Mouse (Mus musculus): Measurements from ENCODE around the gene Iqub. TPM values are rescaled to one million over a fixed set of nuclear protein-coding genes. Genes with fewer than 3 reads are reported as not detected.
A peak's percentile ranks its signal among the peaks of the same experiment; 100 is the strongest.

Iqub gene
- 1 to 10 TPM; 2.2 to 2.4 TPM for total RNA-seq (2021)
- long read RNA-seq = 0 reads

DNA sequence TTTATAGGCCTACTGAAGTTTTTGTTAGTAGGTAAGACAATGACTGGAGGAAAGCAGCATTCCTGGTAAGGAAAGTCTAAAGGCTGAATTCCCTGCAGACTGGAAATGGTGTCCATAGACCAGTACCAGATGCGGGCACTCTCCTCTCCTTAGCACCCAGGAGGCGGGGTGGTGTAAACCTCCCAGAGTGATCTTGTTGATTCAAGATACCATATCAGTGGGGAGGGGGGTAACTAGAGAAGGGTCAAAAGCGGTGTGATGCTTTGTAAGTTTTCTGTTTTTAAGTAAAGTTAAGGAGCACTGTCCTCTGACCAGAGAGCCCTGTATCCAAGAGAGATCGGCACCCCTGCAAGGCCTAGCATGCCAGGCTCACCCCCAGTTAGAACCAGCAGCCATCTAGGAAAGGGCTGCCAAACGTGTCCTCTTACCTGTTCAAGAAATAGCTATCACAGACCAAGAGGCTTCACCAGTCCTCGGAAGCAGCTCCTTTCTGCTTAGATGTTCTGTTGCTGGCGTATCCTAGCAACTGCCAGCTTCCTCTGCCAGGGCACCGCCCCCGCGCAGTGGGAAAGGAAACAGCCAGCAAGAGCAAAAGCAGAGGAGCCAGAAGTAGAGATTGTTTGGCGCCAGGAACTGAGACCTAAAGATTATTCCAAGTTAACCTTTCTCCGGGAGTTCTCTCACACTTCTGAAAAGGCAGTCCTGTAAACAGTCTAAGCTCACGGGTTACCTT is at the start of gene Iqub:
Gene Iqub, minus strand, starts transcription at position 516 of the 733 bp plus-strand sequence.
- peak; percentile 81 to 90 for DNase-seq (ENCODE audit: low spot score in 2 of 2)

DNA sequence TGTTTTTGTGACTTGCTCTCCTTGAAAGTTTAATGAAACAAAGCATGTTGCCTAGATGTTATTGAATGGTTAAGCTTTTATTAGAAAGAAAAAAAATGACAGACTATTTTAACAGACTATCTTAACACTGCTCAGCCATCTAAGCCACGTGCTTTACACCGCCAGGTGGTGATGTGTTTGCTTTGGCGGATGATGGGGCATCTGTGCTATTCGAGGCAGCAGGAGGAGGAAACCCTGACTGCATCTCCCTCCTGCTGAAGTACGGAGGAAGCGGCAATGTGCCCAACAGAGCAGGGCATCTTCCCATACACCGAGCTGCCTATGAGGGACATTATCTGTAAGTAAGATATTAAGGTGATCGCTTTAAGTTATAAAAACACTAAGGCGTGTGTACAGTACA is 49.2 kb upstream of the Iqub start:
- peak; percentile 55 to 60 for DNase-seq (ENCODE audit: low spot score in 2 of 2)

DNA sequence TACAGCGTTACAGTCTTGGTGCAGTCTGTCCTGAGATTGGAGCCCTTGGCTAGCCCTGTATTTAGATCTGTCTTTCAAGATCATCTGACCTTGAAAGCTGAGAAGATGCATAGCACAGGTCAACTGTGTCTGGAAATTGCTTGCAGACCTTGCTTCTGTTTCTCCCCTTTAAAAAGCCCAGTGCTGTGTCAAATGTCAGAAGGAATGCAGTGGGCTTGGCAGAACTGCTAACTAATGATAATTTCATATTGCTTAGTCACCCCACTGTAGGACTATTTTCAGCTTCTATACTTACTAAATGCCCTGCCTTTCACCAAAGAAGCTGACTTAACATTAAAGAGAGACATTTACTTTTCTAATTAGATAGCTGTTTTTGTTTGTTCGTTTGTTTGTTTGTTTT is 40.6 kb upstream of the Iqub start:
- no peak for DNase-seq (ENCODE audit: low spot score in 2 of 2)

DNA sequence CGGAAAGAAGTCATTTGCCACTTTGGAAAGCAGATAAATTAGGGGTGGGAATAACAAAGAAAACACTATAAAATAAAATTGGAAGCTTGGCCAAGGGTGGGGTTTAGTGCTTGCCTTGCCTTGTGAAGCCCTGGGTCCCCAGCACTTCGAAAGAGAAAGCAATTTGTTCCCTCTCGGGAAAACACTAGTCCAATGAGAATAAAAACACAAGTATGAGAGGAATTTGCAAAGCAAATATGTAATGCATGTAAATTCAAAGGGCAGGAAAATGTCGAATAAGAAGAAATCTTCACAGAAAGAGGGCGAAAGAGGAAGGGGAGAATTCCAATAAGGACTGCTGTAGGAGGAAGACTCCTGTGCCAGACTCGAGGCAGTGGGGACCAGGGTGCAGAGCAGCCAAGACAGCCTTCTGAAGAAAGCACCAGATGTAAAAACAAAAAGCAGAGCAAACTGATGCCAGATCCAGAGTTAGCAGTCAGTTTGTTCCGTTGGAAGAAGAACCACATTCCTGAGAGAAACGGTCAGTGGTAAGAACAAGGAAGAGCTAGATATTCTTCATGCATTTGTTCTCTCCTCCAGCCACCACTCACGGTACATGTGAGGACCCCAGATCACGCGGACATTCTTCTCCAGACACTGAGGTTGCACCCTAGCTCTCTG is 39.7 kb upstream of the Iqub start:
- no peak for DNase-seq (ENCODE audit: low spot score in 2 of 2)

DNA sequence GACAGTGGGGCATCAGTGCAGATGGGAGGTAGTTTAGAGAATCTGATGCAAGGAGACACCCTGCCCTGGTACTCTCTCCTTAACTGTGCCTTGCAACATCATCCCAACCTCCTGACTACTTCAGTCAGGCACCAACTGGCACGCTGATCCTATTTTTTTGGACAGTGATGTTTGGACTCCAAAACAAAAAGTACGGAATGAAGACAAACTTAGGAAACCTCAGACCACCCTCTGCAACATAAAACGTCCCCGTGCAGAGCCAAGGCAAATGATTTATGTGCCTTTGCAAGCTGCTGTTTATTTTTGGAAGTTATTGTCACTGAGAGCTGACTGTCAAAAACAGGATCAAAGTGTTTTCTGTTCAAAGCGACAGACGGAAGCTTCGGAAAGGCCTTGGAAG is 37.2 kb upstream of the Iqub start:
- DNase-seq (ENCODE audit: low spot score in 2 of 2) = peak in 1 of 2 experiments; percentile 56

DNA sequence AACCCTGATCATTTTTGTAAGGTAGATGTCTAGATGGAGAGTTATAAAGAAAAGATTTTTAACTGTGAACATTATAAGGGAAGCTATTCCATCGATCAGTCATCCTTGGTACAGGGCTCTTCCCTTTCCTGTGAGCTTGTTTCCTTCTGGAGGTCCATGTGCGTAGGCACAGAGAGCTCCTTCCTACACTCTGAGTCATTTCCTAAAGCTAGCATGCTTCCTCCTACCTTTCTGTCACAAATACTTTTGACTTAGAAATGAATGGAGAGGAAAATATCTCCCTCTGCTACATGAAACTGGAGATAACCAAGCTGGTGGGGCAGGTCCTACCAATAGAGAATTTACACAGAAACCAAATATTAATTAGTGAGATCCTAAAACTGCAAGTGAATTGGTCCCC is 34.9 kb upstream of the Iqub start:
- DNase-seq (ENCODE audit: low spot score in 2 of 2) = no peak

DNA sequence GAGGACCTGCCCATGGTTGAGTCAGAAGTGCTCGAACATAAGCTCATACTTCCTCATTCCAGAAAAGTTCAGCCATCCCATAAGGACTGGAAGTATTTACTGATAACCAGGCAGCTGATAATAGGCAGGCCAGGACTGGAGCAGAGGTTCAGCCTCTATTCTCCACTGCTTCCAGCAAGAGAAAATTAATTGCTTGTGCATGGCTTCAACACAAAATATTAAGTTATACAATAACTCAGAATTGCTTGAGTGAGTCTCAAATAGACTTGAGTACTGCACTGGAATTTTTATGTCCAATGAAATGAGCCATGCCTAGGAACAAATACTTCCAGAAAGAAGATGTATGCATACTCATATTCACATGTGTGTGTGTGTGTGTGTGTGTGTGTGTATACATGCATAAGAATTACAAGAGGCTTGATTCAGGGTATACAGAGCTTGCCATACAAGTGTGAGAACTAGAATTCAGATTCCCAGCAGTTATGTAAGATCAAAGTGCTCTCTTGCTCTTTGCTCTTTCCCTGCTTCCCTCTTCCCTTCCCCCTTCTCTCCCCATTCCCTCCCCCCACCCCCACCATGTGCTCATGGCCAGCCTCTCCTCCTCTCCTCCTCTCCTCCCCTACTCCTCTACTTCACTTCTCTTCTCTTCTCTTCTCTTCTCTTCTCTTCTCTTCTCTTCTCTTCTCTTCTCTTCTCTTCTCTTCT is 32.0 kb upstream of the Iqub start:
- no peak for DNase-seq (ENCODE audit: low spot score in 2 of 2)

DNA sequence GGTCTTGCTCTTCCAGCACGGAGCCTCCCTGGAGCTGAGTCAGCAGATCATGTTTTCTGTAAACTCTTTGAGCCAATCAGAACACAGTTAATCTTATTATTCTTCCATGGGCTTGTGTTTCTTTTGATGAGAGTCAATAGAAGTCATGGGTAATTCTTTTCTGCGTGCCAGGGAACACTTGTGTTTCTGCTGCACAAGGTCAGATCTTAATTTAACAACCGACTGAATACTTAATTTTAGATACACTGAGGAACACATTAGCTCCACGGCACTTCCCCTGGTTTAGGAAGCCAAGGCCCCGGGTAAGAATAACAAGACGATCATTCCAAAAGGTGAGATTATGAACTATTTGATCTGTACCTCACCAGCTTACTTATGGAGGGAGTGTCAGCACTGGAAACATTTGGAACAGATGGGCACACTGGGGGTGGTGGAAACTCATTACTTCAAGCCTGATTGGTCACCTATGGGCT is 28.3 kb upstream of the Iqub start:
- no peak for DNase-seq (ENCODE audit: low spot score in 2 of 2)

DNA sequence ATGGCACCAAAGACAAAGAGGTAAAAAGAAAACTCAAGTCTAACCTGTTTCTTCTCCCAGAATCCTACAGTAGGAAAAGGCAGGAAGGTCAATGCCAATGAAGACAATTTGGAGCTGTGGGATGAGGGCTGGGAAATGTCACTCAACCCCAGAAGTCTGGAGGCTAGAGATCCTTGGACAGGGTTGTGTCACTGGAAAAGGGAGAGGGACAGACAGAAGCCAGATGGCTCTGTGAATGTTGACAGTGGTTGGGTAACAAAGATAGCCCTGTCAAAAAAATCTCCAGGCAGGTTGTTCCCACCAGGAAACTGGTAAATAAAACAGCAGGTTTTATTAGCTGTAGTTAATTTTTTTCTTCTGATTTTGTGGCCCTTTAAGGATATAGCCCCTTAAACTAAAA is 27.5 kb upstream of the Iqub start:
- DNase-seq (ENCODE audit: low spot score in 2 of 2) = no peak

DNA sequence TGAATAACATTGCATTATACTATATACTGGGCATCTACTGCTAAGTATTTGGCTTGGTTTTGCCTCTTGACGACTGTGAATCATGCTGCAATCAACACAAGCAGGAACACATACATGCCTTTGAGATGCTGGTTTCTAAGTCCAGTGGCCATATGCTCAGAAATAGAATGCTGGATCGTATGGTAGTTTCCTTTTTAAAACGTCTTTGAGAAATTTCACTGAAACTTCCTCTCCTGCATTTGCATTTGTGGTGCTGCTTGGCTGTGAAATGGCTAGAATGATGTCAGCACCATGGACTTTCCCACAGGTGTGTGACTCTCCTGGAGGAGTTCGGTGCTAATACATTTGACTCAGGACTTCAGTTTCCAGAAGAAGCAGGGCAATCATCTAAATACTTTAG is 25.2 kb upstream of the Iqub start:
- DNase-seq (ENCODE audit: low spot score in 2 of 2) = no peak

DNA sequence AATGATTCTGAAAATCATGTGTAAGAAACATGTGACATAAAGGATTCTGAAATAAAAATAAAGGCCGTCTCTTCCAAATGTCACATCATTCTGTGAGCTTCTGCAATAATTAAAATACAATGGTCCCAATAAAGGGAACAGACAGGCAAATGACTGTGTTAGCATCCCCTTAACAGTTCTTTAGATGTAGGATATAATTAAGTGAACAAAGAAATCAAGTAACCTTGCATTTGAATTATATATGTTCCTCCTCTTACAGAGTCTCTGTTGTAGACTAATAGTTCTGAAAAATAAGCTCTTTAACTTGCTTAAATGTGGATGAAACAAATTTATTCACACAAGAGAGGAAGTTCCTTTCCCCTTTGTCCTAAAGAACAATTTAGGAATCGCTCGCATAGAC is 23.6 kb upstream of the Iqub start:
- DNase-seq (ENCODE audit: low spot score in 2 of 2) = no peak

DNA sequence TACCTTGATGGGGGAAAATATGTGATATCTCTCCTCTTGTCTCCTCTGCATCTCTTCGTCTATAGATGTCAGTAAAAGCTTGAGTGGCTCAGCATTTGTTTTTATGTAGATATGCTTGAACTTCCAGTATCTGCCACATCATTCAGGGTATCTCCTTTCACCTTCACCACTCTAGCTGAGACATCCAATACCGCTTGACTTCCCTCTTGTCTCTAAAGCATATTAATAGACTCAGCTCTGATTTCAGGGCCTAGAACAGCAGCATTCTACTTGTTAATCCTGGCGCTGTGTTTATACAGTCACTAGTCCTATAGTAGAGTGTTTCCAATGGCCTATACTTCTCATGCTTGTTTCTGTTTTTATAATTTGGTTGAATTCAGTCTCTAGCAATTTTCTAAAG is 17.9 kb upstream of the Iqub start:
- DNase-seq (ENCODE audit: low spot score in 2 of 2) = no peak

DNA sequence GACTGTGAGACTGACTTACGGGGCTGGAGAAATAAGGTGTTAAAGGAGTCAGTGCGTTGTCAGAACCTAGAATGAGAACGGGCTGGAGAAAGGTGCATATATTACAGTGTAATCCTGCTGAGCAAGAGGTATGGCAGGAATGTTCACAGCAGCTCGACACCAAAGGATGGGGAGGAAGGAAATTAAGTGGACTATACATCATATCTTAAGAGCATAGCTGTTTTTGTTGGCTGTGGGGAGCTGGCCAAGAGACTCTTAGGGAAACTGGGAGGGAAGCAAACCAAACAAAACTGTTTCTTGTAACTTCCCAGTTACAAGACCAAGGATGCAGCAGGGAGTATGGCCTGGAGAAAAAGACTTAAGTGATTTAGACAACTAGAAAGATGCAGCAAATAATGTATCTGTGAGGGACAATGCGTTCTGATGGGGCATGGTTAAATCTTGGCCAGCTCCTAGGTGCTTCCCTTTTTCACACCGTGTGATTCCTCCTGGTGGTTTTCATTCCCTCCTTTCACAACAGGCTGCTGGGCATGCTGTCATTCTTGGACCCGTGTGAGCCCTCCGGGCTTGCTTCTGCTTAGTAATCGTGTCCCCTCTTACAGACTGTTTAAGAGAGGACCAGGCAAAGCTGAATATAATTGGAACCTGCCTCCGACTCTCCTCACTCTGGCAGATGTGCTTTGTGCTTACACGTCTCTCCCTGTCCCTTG is 16.0 kb upstream of the Iqub start:
- DNase-seq (ENCODE audit: low spot score in 2 of 2) = no peak

DNA sequence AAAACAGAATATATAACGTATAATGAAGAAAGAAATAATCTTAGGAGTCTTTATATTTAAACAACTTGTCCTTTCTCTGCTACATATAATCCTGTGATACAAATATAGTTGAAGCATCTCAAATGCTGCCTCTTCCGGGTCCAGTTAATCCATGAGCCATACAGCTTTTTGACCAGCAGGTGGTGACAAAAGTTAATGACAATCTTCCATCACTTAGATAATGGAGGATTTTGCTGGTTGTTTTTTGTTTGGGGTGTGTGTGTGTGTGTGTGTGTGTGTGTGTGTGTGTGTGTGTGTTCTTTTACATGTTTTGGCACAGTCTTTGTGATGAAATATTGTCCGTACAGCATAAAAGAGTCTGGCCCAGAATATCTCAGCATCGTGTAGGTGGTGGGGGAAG is 15.3 kb upstream of the Iqub start:
- peak in 1 of 2 experiments; percentile 83 for DNase-seq (ENCODE audit: low spot score in 2 of 2)

DNA sequence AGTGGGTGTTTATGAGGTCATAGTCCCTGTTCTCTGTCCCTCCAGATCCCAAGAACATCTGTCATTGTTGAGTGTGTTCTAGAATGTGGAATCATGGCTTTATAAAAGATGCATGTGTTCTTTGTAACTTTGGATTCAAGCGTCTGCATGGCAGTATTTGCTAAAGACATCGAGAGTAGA is 13.1 kb upstream of the Iqub start, which contains the start of gene Asb15:
Gene Asb15, plus strand, starts transcription at position 81 of the 180 bp plus-strand sequence.
- DNase-seq (ENCODE audit: low spot score in 2 of 2) = no peak

DNA sequence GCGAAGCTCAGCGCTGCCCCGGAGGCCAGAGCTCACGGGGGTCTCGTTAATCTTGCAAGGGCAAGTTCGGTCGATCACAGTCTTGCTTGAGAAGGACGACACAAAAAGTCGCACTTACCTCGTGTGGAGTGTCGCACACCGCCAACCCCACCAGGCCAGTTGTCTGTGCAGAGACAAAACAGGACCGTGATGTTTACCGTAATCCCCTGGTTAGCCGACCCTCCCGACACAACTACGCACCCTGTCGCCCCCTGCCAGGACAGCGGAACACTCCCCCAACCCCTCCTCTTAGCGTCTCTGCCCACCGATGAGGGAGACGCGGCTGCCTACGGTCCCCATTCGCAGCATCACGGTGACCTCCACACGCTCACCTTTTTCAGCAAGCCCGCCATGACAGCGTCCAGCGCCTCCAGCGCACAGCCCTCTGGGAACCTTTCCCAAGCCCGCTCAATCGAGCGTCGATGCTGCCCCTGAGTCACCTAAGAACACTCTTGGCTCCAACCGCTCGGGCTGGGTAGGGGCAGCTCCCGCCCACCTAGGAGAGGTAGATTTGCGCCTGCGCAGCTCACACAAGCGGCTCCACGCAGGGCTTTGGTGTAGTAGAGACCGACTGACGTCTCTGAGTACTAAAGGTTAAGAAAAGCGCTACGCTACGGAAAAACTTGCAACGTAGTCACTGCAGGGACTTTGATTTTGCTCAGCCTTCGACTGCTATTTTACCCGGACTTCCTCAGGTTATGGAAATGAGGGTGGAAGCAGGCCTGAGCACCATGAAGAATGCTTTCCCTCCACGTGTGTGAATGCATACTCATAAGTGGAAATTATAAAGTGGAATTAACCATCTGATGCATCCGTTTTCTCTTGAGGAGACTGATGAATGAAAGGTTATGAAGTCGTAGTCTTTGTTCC is 12.5 kb upstream of the Iqub start, which contains the start of gene Ndufa5:
Gene Ndufa5, minus strand, starts transcription at position 859 of the 909 bp plus-strand sequence.
- DNase-seq (ENCODE audit: low spot score in 2 of 2) = peak; percentile 84 to 94

DNA sequence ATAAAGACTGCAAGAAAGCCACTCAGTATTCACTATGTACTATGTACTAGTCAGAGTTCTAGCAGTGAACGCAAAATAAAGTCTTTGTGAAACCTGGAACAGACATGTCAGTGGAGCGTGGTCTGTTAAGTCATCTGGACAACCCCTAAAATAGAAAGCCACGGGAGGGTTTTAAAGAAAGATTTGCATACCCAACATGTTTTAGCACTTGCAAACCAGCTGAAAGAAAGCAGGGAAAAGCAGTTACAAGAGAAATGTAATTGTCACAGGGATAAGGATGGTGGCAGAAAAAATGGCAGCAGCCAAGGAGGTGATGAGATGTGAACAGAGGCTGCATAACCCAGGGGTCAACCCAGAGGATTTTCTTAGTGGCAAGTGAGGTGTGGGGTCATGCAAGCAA is 10.8 kb upstream of the Iqub start:
- DNase-seq (ENCODE audit: low spot score in 2 of 2) = no peak

DNA sequence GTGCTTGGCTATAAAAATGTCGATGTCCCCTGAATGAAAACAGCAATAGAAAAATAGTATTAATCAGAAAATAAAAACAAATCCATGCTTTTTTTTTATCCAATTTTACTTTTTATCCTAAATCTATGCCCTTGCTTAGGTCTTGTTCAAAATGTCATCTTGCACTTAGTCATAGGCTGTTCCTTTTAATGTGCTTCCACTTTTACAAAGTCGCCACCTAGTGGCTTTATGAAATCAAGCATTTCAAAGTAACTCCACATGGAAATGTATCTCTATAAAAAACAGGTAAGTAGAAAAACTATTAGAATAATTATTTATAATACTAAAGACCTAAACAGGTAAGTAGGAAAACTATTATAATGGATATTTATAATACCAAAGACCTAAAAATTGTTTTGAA is 1.3 kb upstream of the Iqub start:
- DNase-seq (ENCODE audit: low spot score in 2 of 2) = peak in 1 of 2 experiments; percentile 64

DNA sequence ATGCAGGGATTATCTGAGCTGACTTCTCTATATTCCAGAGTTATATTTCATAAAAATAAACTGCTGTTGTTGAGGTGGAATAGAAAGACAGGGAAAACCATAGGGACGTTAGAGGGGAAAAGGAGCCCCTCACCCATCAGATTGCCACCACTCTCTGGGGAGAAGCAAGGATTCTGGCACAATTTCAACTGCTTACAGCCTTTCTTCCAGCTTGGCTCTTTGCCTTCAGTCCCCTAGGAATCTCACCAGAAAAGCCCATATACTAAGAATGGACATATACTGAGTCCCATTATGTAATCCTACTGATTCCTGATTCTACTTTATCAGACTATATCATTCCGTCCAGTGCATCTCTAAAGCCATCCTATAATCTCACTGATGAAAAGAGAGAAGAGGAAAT is 10.7 kb downstream of the Iqub start:
- DNase-seq (ENCODE audit: low spot score in 2 of 2) = no peak

DNA sequence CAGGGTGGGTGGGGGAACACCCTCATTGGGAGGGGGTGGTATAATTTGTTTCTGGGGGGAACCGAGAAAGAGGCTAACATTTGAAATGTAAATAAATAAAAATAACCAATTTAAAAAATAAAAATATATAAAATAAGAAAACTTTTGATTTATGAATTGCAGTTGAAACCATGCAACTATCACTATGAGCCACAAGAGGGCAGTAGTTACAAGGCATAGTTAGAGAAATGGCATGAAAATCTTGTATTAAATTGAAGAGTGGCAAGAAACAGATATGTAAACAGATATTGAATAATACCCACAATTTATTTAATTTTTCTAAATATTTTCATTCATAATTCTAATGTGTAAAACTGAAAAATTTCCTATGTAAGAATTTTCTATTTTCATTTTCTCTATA is 24.5 kb downstream of the Iqub start:
- DNase-seq (ENCODE audit: low spot score in 2 of 2) = no peak

DNA sequence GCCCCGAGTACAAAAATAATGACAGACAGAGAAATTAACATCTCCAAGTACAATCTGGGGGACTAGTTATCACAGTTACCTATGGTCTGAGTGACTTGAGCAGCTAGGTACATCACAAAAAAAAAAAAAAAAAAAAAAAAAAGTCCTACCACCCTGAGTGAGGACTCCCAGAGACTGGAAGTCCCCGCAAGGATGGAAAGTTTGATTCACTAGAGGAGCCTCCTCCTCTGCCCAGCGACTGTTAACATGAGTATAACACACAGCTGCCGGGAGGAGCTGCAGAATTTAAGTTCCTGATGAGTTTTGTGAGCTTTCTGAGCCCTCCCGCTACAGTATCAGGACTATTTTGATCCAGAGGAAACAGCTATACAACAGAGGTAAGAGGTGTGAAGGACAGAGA is 28.3 kb downstream of the Iqub start:
- no peak for DNase-seq (ENCODE audit: low spot score in 2 of 2)
